Mouse (Mus musculus) heart, embryonic 13.5 days (tissue): ENCODE data around the gene Trim7. TPM values are rescaled to one million over a fixed set of nuclear protein-coding genes. Genes with fewer than 3 reads are reported as not detected.

Source experiments
- ATAC-seq: fragments of 200-750 bp; cut with Nextera tagmentation; 2 replicates; pipeline ENCODE4 v1.8.0; 2017; ENCODE audit warnings: moderate TSS enrichment; ENCODE audit not compliant: insufficient number of reproducible peaks, low FRiP score, low TSS enrichment; ENCODE audit errors: extremely low read depth
- H3K27ac ChIP-seq: fragments of 300-500 bp; sonication (generic); replicated peaks from 2 replicates; pipeline ENCODE4 v1.5.1; 2015; ENCODE audit warnings: moderate library complexity, mild to moderate bottlenecking, inconsistent platforms
- H3K27me3 ChIP-seq: fragments of 300-500 bp; sonication (generic); replicated peaks from 2 replicates; pipeline ENCODE4 v1.6.1; 2015; ENCODE audit warnings: mild to moderate bottlenecking, inconsistent platforms
- H3K36me3 ChIP-seq: fragments of 300-500 bp; sonication (generic); 2 replicates; pipeline ENCODE4 v1.6.1; 2015; ENCODE audit warnings: mild to moderate bottlenecking, inconsistent platforms
- H3K4me1 ChIP-seq: fragments of 300-500 bp; sonication (generic); 2 replicates; pipeline ENCODE4 v1.6.1; 2015; ENCODE audit warnings: inconsistent platforms
- H3K4me2 ChIP-seq: fragments of 300-500 bp; sonication (generic); 2 replicates; pipeline ENCODE4 v1.6.1; 2015; ENCODE audit warnings: inconsistent platforms, mild to moderate bottlenecking, moderate library complexity
- H3K4me3 ChIP-seq: fragments of 300-500 bp; sonication (generic); 2 replicates; pipeline ENCODE4 v1.5.1; 2015; ENCODE audit warnings: moderate library complexity, mild to moderate bottlenecking, inconsistent platforms
- H3K9ac ChIP-seq: fragments of 300-500 bp; sonication (generic); 2 replicates; pipeline ENCODE4 v1.6.1; 2015; ENCODE audit warnings: inconsistent platforms, mild to moderate bottlenecking, moderate library complexity
- H3K9me3 ChIP-seq: fragments of 300-500 bp; sonication (generic); 2 replicates; pipeline ENCODE4 v1.6.1; 2016; ENCODE audit warnings: inconsistent platforms
- WGBS: fragments of 180-500 bp; shearing (Covaris S2); methylation state at CpG from one replicate; pipeline ENCODE4 v1.1.7; 2015; ENCODE audit warnings: mixed read lengths; 5-methylcytosine and 5-hydroxymethylcytosine counted together
- polyA plus RNA-seq: library from polyadenylated mRNA; unstranded; fragments of >200 nt; fragmentation: Nextera tagmentation; extraction: Ambion mirVana; gene quantifications from 2 replicates; pipeline ENCODE4 v1.2.1, GENCODE M21; 2015

Gene Trim7
- polyA plus RNA-seq, 1 experiment from 2014 or later, result 0.88 TPM

DNA sequence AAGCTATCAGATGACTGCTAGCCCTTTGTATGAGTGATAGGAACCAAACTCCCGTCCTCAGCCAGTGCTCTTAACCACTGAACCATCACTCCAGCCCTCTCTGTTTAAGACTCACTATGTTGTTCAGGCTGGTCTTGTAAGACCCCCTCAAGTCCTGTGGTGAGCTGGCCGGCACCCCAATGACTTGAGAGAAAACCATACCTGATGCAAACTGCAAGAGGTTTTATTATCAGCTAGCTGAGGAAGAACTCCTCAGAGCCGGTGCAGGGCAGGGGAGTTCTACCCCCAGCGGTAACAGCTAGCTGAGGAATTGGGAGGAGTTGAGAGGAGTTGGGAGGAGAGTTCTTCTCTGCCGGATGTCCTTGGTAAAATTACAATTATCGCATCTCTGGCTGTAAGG is 2.0 kb downstream of the Trim7 start:
- Histone ChIP-seq H3K27ac (no peak overlapping the region), H3K4me2 (no peak overlapping the region), H3K4me3 (no peak overlapping the region), H3K9ac (no peak overlapping the region), H3K36me3 (no peaks in the 10 kb centered on the region), H3K4me1 (peaks cover 31% of the 10 kb centered on the region), H3K27me3 (peaks cover 10% of the 10 kb centered on the region; the same call in 1 of the 2 replicates), H3K9me3 (no peaks in the 10 kb centered on the region; the same call in 1 of the 2 replicates)
- 73% methylated on average over 6 of the region's 6 CpGs for WGBS
- no peak for ATAC-seq

GRCm38 (mm10) chr11:48830279-48830678 is 4.3 kb downstream of the Trim7 start:
- Histone ChIP-seq H3K4me3 (no peak overlapping the region), H3K27ac (0 out of 2 replicates have a peak overlapping the region, but pooled peaks have one; percentile 15), H3K4me1 (peaks cover 22% of the 10 kb centered on the region), H3K4me2 (no peak overlapping the region), H3K9ac (0 out of 2 replicates have a peak overlapping the region, but pooled peaks have one; percentile 28), H3K27me3 (no peaks in the 10 kb centered on the region), H3K36me3 (no peaks in the 10 kb centered on the region), H3K9me3 (no peaks in the 10 kb centered on the region; the same call in 1 of the 2 replicates)
- 32% methylated on average over 2 of the region's 2 CpGs for WGBS
- no peak for ATAC-seq

GRCm38 (mm10) chr11:48831273-48831672 is 5.3 kb downstream of the Trim7 start:
- H3K9ac ChIP-seq, result no peak overlapping the region
- no peaks in the 10 kb centered on the region; the same call in 1 of the 2 replicates for H3K9me3 ChIP-seq
- no peak overlapping the region for H3K27ac ChIP-seq
- no peak overlapping the region for H3K4me3 ChIP-seq
- no peaks in the 10 kb centered on the region for H3K36me3 ChIP-seq
- WGBS, result 60% methylated on average over 2 of the region's 2 CpGs
- ATAC-seq, result no peak
- peaks cover 4% of the 10 kb centered on the region; the same call in 1 of the 2 replicates for H3K27me3 ChIP-seq
- peaks cover 22% of the 10 kb centered on the region for H3K4me1 ChIP-seq
- H3K4me2 ChIP-seq, result no peak overlapping the region

DNA sequence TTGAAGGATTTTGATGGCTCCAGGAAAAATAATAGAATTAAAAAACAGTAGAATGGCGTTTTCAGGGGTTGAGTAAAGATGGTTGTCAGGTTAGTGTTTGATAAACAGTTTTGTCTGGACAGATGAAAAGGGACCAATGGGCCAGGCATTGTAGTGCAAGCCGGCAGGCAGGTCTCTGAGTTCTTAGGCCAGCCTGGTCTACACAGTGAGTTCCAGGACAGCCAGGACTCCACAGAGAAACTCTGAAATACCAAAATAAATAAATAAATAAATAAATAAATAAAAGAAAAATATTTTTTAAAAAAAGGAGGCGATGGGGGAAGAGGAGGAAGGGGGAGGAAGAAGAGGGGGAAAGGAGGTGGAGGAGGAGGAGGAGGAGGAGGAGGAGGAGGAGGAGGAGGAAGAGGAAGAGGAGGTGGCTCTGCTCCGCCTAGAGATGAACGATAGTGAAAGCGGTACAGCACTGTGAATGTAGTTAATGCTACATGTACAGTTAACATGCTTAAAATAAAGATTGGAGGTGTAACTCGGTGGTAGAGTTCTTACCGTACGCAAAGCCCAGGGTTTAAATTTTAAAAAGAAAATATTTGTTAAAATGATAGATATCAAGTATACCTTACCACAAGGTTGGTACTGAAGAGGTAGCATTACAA is 7.3 kb downstream of the Trim7 start:
- H3K9me3 ChIP-seq, result no peaks in the 10 kb centered on the region
- H3K9ac ChIP-seq, result 0 out of 2 replicates have a peak overlapping the region, but pooled peaks have one; percentile 28
- H3K27me3 ChIP-seq, result peaks cover 14% of the 10 kb centered on the region
- H3K4me1 ChIP-seq, result peaks cover 23% of the 10 kb centered on the region
- peak overlapping the region; percentile 76 for H3K4me2 ChIP-seq
- no peaks in the 10 kb centered on the region for H3K36me3 ChIP-seq
- WGBS, result 40% methylated on average over 8 of the region's 9 CpGs
- H3K27ac ChIP-seq, result no peak overlapping the region
- no peak for ATAC-seq
- H3K4me3 ChIP-seq, result peak overlapping the region; percentile 79

DNA sequence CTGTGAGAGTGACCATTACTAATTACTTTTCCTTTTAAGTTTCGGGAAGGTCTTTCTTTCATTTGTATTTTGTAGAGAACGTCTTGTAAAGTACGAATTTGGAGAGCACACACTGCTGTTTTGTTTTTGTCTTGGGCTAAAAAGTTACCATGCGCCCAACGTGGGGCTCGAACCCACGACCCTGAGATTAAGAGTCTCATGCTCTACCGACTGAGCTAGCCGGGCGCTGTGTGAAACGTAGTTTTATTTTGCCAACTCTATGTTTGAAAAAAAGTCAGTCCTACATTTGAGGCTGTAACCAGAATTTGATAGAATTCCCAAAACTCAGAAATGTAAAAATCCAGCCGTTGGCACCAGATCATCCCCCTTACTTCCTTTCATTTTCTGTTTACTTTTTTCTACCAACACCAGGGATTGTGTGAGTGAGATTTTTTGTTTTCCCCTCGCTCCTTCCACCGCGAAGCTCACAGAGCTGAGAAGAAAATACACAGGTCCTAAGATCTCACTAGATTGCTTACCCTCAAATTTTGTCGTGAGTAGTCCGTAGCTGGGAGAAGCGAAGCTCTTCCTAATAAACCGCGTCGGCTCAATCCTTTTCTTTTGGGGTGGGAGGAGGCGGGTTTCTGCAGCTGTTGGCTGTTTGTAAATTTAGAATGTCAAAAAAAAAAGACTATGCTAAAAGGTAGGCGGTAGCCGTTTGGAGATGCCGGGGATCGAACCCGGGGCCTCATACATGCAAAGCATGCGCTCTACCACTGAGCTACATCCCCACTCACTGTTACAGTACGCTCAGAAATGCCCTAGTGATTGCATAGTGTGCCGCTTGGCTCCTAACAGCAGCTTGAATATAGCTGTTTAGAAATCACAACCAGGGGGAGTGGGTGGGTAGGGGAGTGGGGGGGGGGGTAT is 8.0 kb downstream of the Trim7 start:
- Histone ChIP-seq H3K4me1 (peaks cover 29% of the 10 kb centered on the region), H3K9me3 (no peaks in the 10 kb centered on the region), H3K36me3 (no peaks in the 10 kb centered on the region), H3K4me2 (peak overlapping the region; percentile 76), H3K27me3 (peaks cover 14% of the 10 kb centered on the region), H3K9ac (peak overlapping the region; percentile 87), H3K27ac (peak overlapping the region; percentile 76), H3K4me3 (peak overlapping the region; percentile 79)
- peak; percentile 71 for ATAC-seq
- under 1% methylated on average over 30 of the region's 30 CpGs for WGBS

- ATAC-seq, result no peak
- WGBS, result 69% methylated on average over 6 of the region's 6 CpGs
Observed at GRCm38 (mm10) chr11:48835923-48836322, 10.0 kb downstream of the Trim7 start.

GRCm38 (mm10) chr11:48836990-48837309 is 11.0 kb downstream of the Trim7 start:
- Histone ChIP-seq H3K36me3 (no peaks in the 10 kb centered on the region), H3K9me3 (no peaks in the 10 kb centered on the region), H3K9ac (peak overlapping the region; percentile 88), H3K27me3 (peaks cover 22% of the 10 kb centered on the region), H3K4me1 (peaks cover 19% of the 10 kb centered on the region), H3K27ac (no peak overlapping the region), H3K4me3 (peak overlapping the region; percentile 89), H3K4me2 (peak overlapping the region; percentile 92)
- 16% methylated on average over 11 of the region's 11 CpGs for WGBS
- no peak for ATAC-seq

More at GRCm38 (mm10) chr11:48835923-48836322, 10.0 kb downstream of the Trim7 start:
- Histone ChIP-seq H3K36me3 (no peaks in the 10 kb centered on the region), H3K9ac (no peak overlapping the region), H3K4me1 (peaks cover 19% of the 10 kb centered on the region), H3K9me3 (no peaks in the 10 kb centered on the region), H3K4me3 (no peak overlapping the region), H3K27me3 (peaks cover 22% of the 10 kb centered on the region), H3K4me2 (no peak overlapping the region), H3K27ac (no peak overlapping the region)

DNA sequence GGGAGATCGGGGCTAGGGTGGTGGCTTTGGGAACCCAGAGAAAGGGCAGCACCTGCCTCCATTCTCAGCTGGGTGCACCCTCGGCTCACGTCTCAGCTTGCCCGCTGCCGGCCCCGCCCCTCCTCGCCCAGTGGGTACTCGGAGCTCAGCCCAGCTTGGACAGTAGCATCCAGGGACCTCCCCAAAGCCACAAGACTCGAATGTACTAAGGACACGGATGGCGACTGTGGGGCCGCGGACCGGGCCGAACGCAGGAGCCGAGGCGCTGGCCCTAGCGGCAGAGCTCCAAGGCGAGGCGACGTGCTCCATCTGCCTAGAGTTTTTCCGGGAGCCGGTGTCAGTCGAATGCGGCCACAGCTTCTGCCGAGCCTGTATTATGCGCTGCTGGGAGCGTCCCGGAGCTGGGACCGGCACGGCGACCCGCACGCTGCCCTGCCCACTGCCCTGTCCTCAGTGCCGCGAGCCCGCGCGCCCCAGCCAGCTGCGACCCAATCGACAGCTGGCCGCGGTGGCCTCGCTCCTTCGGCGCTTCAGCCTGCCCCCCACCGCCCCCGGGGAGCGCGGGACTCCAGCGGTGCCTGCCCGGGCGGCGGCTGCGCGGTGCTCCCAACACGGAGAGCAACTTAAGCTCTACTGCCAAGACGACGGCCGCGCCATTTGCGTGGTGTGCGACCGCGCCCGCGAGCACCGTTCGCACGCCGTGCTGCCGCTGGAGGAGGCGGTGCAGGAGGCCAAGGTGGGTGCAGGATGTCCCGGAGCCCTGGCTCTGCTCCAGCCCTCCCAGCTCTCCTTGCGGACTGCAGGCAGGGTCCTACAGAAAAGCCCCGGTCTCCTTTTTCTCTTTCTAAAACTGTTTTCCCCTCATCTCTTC is 11.6 kb downstream of the Trim7 start:
- Histone ChIP-seq H3K36me3 (no peaks in the 10 kb centered on the region), H3K9me3 (no peaks in the 10 kb centered on the region), H3K27ac (peak overlapping the region; percentile 42), H3K4me2 (peak overlapping the region; percentile 92), H3K9ac (peak overlapping the region; percentile 88), H3K4me1 (peaks cover 19% of the 10 kb centered on the region), H3K4me3 (peak overlapping the region; percentile 89), H3K27me3 (peaks cover 27% of the 10 kb centered on the region)
- WGBS, result under 1% methylated on average over 73 of the region's 77 CpGs
- ATAC-seq, result 0 out of 2 replicates have a peak, but pooled peaks have one; percentile 16

DNA sequence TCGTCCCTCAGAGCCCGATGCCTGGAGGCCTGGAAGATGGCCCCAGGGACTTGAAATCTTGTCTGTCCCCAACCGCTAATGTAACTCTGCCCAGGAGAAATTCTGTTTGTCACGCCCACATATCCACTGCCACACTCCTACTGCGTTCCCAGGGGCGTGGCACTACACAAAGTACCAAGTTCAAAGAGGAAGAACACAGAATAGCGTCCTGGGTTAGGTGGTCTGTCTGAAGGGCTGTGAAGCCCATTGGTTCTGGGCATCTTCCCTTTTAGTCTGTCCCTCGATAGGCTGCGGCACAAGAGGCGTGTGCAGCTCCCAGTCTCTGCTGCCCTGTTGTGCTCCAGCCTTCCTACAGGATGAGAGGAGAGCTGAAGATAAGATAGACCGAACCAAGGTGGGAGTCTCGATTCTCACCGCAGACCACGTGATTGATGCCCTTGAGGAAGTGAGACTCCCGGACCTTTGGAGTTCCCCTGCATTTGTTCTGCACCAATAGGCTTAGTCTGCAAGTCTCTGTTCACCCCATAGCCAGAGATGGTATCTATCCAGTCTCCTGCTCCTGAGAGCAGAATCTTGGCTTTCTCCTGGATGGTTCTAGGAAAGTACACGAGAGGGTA is 12.3 kb downstream of the Trim7 start:
- H3K27ac ChIP-seq, result peak overlapping the region; percentile 42
- 2% methylated on average over 16 of the region's 16 CpGs for WGBS
- H3K36me3 ChIP-seq, result no peaks in the 10 kb centered on the region
- no peaks in the 10 kb centered on the region for H3K9me3 ChIP-seq
- H3K27me3 ChIP-seq, result peaks cover 35% of the 10 kb centered on the region
- peak overlapping the region; percentile 89 for H3K4me3 ChIP-seq
- H3K4me1 ChIP-seq, result peaks cover 19% of the 10 kb centered on the region
- 0 out of 2 replicates have a peak, but pooled peaks have one; percentile 16 for ATAC-seq
- peak overlapping the region; percentile 92 for H3K4me2 ChIP-seq
- peak overlapping the region; percentile 88 for H3K9ac ChIP-seq

- Histone ChIP-seq H3K9me3 (no peaks in the 10 kb centered on the region), H3K4me3 (no peak overlapping the region), H3K4me1 (peaks cover 19% of the 10 kb centered on the region), H3K9ac (no peak overlapping the region), H3K36me3 (no peaks in the 10 kb centered on the region), H3K4me2 (peak overlapping the region; percentile 92), H3K27ac (no peak overlapping the region), H3K27me3 (peaks cover 35% of the 10 kb centered on the region)
- WGBS, result 72% methylated on average over 10 of the region's 10 CpGs
- ATAC-seq, result no peak
Observed at GRCm38 (mm10) chr11:48838879-48839680, 13.1 kb downstream of the Trim7 start.
